Mouse (Mus musculus): Measurements from ENCODE around the gene Dnmt1. TPM values are rescaled to one million over a fixed set of nuclear protein-coding genes. Genes with fewer than 3 reads are reported as not detected.

The Dnmt1 gene
- total RNA-seq, 2 experiments from 2014 or later: 39.9 to 43.6 TPM

- intact Hi-C loops (cut with DNase I): no loop called here
Measured at GRCm38 (mm10) chr9:20979181-20979580, 19.5 kb upstream of the Dnmt1 start.

GRCm38 (mm10) chr9:20978409-20979095 is 18.9 kb upstream of the Dnmt1 start:
- intact Hi-C loops (cut with DNase I): no loop called here

More at GRCm38 (mm10) chr9:20979181-20979580, 19.5 kb upstream of the Dnmt1 start:
- no peak for DNase-seq (ENCODE audit: low spot score in 2 of 2)

GRCm38 (mm10) chr9:20976961-20977689 is 17.4 kb upstream of the Dnmt1 start:
- no peak for DNase-seq (ENCODE audit: low spot score in 2 of 2)
- intact Hi-C loops (cut with DNase I): no loop called here

More at GRCm38 (mm10) chr9:20978409-20979095, 18.9 kb upstream of the Dnmt1 start:
- DNase-seq (ENCODE audit: low spot score in 2 of 2): no peak

- intact Hi-C loops (cut with DNase I): no loop called here
- DNase-seq (ENCODE audit: low spot score in 2 of 2): peak; percentile 42 to 54
Measured at GRCm38 (mm10) chr9:20976216-20976960, 16.7 kb upstream of the Dnmt1 start, which contains the start of gene S1pr2. TSS of gene S1pr2 (minus strand) at chr9:20976781.

GRCm38 (mm10) chr9:20975431-20976215 is 15.9 kb upstream of the Dnmt1 start:
- intact Hi-C loops (cut with DNase I): no loop called here
- DNase-seq (ENCODE audit: low spot score in 2 of 2): peak; percentile 49 to 50

GRCm38 (mm10) chr9:20973682-20974075 is 14.0 kb upstream of the Dnmt1 start:
- no peak for DNase-seq (ENCODE audit: low spot score in 2 of 2)
- intact Hi-C loops (cut with DNase I): no loop called here

GRCm38 (mm10) chr9:20973001-20973681 is 13.5 kb upstream of the Dnmt1 start:
- intact Hi-C loops (cut with DNase I): no loop called here
- DNase-seq (ENCODE audit: low spot score in 2 of 2): no peak

- peak; percentile 65 to 86 for DNase-seq (ENCODE audit: low spot score in 2 of 2)
- intact Hi-C loops (cut with DNase I): no loop called here
Measured at GRCm38 (mm10) chr9:20972141-20972992, 12.7 kb upstream of the Dnmt1 start.

- DNase-seq (ENCODE audit: low spot score in 2 of 2): no peak
- intact Hi-C loops (cut with DNase I): no loop called here
Measured at GRCm38 (mm10) chr9:20971751-20972140, 12.1 kb upstream of the Dnmt1 start.

- no peak for DNase-seq (ENCODE audit: low spot score in 2 of 2)
- intact Hi-C loops (cut with DNase I): no loop called here
Measured at GRCm38 (mm10) chr9:20966747-20967146, 7.1 kb upstream of the Dnmt1 start.

GRCm38 (mm10) chr9:20966008-20966407 is 6.3 kb upstream of the Dnmt1 start:
- intact Hi-C loops (cut with DNase I): no loop called here
- no peak for DNase-seq (ENCODE audit: low spot score in 2 of 2)

- intact Hi-C loops (cut with DNase I): no loop called here
- DNase-seq (ENCODE audit: low spot score in 2 of 2): no peak
Measured at GRCm38 (mm10) chr9:20965606-20966005, 5.9 kb upstream of the Dnmt1 start.

GRCm38 (mm10) chr9:20961557-20961956 is 1.9 kb upstream of the Dnmt1 start:
- intact Hi-C loops (cut with DNase I): no loop called here

GRCm38 (mm10) chr9:20956989-20957388 is 2.7 kb downstream of the Dnmt1 start:
- intact Hi-C loops (cut with DNase I): no loop called here
- DNase-seq (ENCODE audit: low spot score in 2 of 2): no peak

More at GRCm38 (mm10) chr9:20961557-20961956, 1.9 kb upstream of the Dnmt1 start:
- DNase-seq (ENCODE audit: low spot score in 2 of 2): no peak

- intact Hi-C loops (cut with DNase I): loop anchor here (2.0 kb wide), 1 partner anchor 50 kb away; the partner anchor contains the start of gene Mrpl4
- DNase-seq (ENCODE audit: low spot score in 2 of 2): peak; percentile 98 to 99
Measured at GRCm38 (mm10) chr9:20952520-20953227, 7.0 kb downstream of the Dnmt1 start.

- intact Hi-C loops (cut with DNase I): loop anchor here (2.0 kb wide), 1 partner anchor 51 kb away; the partner anchor contains the start of gene Mrpl4
Measured at GRCm38 (mm10) chr9:20951966-20952519, 7.6 kb downstream of the Dnmt1 start.

GRCm38 (mm10) chr9:20951441-20951840 is 8.2 kb downstream of the Dnmt1 start:
- DNase-seq (ENCODE audit: low spot score in 2 of 2): no peak
- intact Hi-C loops (cut with DNase I): no loop called here

More at GRCm38 (mm10) chr9:20951966-20952519, 7.6 kb downstream of the Dnmt1 start:
- DNase-seq (ENCODE audit: low spot score in 2 of 2): no peak
